Mouse (Mus musculus) midbrain, embryonic 16.5 days (tissue): ENCODE measurements around the gene Smad9. TPM values are rescaled to one million over a fixed set of nuclear protein-coding genes. Genes with fewer than 3 reads are reported as not detected.

Experiments
- ATAC-seq: fragments of 200-750 bp; cut with Nextera tagmentation; 2 replicates; pipeline ENCODE4 v1.8.0; 2017; ENCODE audit warnings: moderate TSS enrichment
- H3K27ac ChIP-seq: fragments of 300-500 bp; sonication (generic); 2 replicates; pipeline ENCODE4 v1.5.1; 2014; ENCODE audit warnings: mild to moderate bottlenecking, low read length, mixed read lengths
- H3K27me3 ChIP-seq: fragments of 300-500 bp; sonication (generic); 2 replicates; pipeline ENCODE4 v1.6.1; 2014; ENCODE audit warnings: low read depth, low read length, mixed read lengths; ENCODE audit not compliant: control insufficient read depth, insufficient read depth
- H3K36me3 ChIP-seq: fragments of 300-500 bp; sonication (generic); 2 replicates; pipeline ENCODE4 v1.6.1; 2014; ENCODE audit warnings: mild to moderate bottlenecking, low read length, moderate library complexity, mixed read lengths; ENCODE audit not compliant: control insufficient read depth, insufficient read depth
- H3K4me1 ChIP-seq: fragments of 300-500 bp; sonication (generic); 2 replicates; pipeline ENCODE4 v1.6.1; 2014; ENCODE audit warnings: mild to moderate bottlenecking, low read length, mixed read lengths; ENCODE audit not compliant: control insufficient read depth, insufficient read depth
- H3K4me2 ChIP-seq: fragments of 300-500 bp; sonication (generic); 2 replicates; pipeline ENCODE4 v1.6.1; 2014; ENCODE audit warnings: mild to moderate bottlenecking, low read length, mixed read lengths
- H3K4me3 ChIP-seq: fragments of 300-500 bp; sonication (generic); 2 replicates; pipeline ENCODE4 v1.5.1; 2014; ENCODE audit warnings: low read depth, mild to moderate bottlenecking, low read length, moderate library complexity, mixed read lengths
- H3K9ac ChIP-seq: fragments of 300-500 bp; sonication (generic); 2 replicates; pipeline ENCODE4 v1.6.1; 2014; ENCODE audit warnings: low read depth, low read length, mixed read lengths
- H3K9me3 ChIP-seq: fragments of 300-500 bp; sonication (generic); replicated peaks from 2 replicates; pipeline ENCODE4 v1.6.1; 2014; ENCODE audit warnings: mild to moderate bottlenecking, low read length, mixed read lengths; ENCODE audit not compliant: control insufficient read depth, poor library complexity, severe bottlenecking
- WGBS: fragments of 180-500 bp; shearing (Covaris S2); extraction: QIAGEN DNeasy Blood & Tissue Kit; methylation state at CpG from one replicate; pipeline ENCODE4 v1.1.7; 2014; 5-methylcytosine and 5-hydroxymethylcytosine counted together
- polyA plus RNA-seq: library from polyadenylated mRNA; unstranded; fragments of >200 nt; fragmentation: Nextera tagmentation; extraction: Ambion mirVana; gene quantifications from 2 replicates; pipeline ENCODE4 v1.2.1, GENCODE M21; 2015

Smad9 gene
- polyA plus RNA-seq, 1 experiment from 2014 or later = 0.55 TPM

DNA sequence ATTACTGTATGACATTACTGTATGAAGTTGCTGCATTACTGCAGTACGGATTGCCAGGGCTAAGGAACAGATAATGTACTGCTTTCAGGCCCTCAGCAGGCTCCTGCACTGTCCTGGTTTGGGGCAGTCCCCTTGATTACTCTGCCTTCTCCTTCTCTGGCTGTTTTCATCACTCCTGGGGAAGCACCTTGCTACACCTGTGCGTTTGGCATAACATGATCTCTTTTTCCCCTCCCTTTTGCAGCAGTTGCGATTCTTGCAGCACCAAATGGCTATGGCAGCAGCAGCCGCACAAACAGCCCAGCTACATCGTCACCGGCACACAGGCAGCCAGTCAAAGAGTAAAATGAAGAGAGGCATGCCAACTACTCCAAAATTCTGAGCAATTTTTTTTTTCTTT lies 27.3 kb upstream of the Smad9 start:
- Histone ChIP-seq H3K4me2 (no peak overlapping the region), H3K36me3 (peaks cover 25% of the 10 kb centered on the region), H3K4me3 (no peak overlapping the region), H3K27me3 (no peaks in the 10 kb centered on the region), H3K4me1 (no peaks in the 10 kb centered on the region), H3K9ac (no peak overlapping the region), H3K9me3 (no peaks in the 10 kb centered on the region), H3K27ac (no peak overlapping the region)
- WGBS = 99% methylated on average over 6 of the region's 6 CpGs
- ATAC-seq = no peak

- Histone ChIP-seq H3K27me3 (no peaks in the 10 kb centered on the region), H3K4me1 (peaks cover 13% of the 10 kb centered on the region), H3K4me2 (no peak overlapping the region), H3K4me3 (no peak overlapping the region), H3K9ac (no peak overlapping the region), H3K27ac (no peak overlapping the region), H3K9me3 (no peaks in the 10 kb centered on the region), H3K36me3 (peaks cover 25% of the 10 kb centered on the region)
- 90% methylated on average over 8 of the region's 8 CpGs for WGBS
- ATAC-seq = no peak
Measured at GRCm38 (mm10) chr3:54731626-54732150, 23.7 kb upstream of the Smad9 start.

- Histone ChIP-seq H3K27ac (no peak overlapping the region), H3K9ac (no peak overlapping the region), H3K9me3 (no peaks in the 10 kb centered on the region), H3K36me3 (peaks cover 21% of the 10 kb centered on the region), H3K4me3 (no peak overlapping the region), H3K4me1 (peaks cover 13% of the 10 kb centered on the region), H3K27me3 (no peaks in the 10 kb centered on the region), H3K4me2 (no peak overlapping the region)
- no peak for ATAC-seq
- 95% methylated on average over 4 of the region's 4 CpGs for WGBS
Measured at GRCm38 (mm10) chr3:54732371-54732770, 23.0 kb upstream of the Smad9 start.

- Histone ChIP-seq H3K4me3 (peak overlapping the region; percentile 89), H3K9ac (peak overlapping the region; percentile 99), H3K4me2 (peak overlapping the region; percentile 90), H3K36me3 (peaks cover 12% of the 10 kb centered on the region), H3K4me1 (peaks cover 13% of the 10 kb centered on the region), H3K27ac (peak overlapping the region; percentile 98), H3K27me3 (no peaks in the 10 kb centered on the region), H3K9me3 (no peaks in the 10 kb centered on the region)
- ATAC-seq = peak; percentile 96
- WGBS = under 1% methylated on average over 84 of the region's 84 CpGs
Measured at GRCm38 (mm10) chr3:54734411-54735246, 20.8 kb upstream of the Smad9 start.

DNA sequence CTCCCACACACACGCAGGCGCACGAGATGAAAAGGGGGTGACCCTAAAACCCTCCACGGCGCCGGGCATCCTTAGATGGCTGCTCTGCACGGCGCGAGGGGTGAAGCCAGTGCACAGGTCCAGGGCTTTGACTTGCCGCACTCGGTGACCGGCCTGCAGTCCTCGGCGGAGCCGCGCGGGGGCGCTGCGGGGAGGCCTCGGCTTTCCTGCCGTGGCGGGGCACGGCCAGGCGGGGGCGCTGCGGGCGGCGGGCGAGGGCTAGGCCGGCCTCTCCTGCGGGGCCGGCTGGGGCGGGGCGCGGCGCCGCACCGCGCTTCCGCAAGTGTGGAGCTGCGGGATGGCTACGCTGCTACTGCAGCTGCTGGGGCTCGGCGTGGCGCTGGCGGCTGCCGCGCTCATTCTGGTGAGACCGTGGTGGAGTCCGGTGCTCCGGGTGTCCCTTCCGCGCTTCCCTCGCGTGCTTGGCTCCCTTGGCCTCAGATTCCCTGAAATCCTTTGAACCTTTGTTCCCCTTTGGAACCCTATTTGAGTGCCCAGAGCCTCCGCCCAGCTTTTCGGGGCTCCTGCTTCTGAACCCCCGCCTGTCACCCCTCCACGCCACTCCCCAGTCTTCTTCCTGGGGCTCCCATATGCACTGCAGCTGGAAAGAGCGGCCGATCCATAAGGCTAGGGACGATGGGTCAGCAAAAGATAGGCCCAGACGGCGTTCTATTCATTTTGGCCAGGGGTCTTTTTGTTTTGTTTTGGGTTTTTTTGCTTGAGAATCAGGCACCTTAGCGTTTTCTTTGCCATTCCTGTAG lies 19.9 kb upstream of the Smad9 start, which contains the start of the genes Exosc8 and Alg5:
Gene Exosc8 (minus strand): TSS at position 147 of the 800 bp plus-strand sequence.
Gene Alg5 (plus strand): TSS at position 293 of the 800 bp plus-strand sequence.
- peak within 1 kb of the TSS; percentile 90 for H3K4me2 ChIP-seq
- peaks cover 6% of the 10 kb centered on the region; the same call in 1 of the 2 replicates for H3K36me3 ChIP-seq
- peak within 1 kb of the TSS; percentile 98 for H3K27ac ChIP-seq
- H3K9ac ChIP-seq = peak within 1 kb of the TSS; percentile 99
- no peaks in the 10 kb centered on the region for H3K9me3 ChIP-seq
- no peaks in the 10 kb centered on the region for H3K27me3 ChIP-seq
- peak within 1 kb of the TSS; percentile 89 for H3K4me3 ChIP-seq
- H3K4me1 ChIP-seq = peaks cover 13% of the 10 kb centered on the region
- ATAC-seq = peak; percentile 95
- under 1% methylated on average over 63 of the region's 65 CpGs for WGBS

DNA sequence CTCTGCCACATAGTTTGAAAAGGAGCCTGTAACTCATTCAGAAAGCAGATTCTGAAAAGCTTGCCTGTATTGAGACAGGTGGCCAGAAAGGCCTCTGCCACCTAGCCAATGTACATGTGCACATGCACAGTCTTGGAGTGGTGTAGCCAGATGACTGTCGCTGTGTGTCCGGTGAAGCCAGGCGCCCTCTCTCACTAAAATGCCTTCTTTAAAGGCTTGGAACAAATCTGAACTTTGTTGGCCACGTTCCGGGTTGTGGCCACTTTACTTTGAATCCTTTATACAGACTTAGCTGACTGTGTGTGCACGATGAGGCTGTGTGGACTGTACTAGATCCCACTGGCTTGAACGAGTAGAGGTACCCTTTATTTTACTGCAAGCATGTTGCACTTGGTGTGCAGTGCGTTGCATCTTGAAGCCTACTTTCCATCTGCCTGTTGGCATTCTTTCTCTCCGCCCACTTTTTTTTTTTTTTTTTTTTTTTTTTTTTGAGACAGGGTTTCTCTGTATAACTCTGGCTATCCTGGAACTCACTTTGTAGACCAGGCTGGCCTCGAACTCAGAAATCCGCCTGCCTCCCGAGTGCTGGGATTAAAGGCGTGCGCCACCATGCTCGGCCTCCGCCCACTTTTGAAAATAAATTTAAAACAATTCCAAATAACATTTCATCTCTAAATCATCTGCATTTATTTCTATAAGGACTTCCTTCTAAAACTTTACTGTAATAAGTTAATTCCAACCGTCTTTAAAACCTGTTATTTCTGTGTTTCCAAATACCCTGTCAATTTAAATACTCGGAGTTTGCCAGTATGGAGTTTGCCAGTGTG lies 19.1 kb upstream of the Smad9 start:
- no peak for ATAC-seq
- Histone ChIP-seq H3K9ac (peak overlapping the region; percentile 99), H3K4me2 (peak overlapping the region; percentile 90), H3K36me3 (peaks cover 8% of the 10 kb centered on the region), H3K27me3 (no peaks in the 10 kb centered on the region), H3K27ac (peak overlapping the region; percentile 98), H3K4me1 (peaks cover 13% of the 10 kb centered on the region), H3K9me3 (no peaks in the 10 kb centered on the region), H3K4me3 (peak overlapping the region; percentile 89)
- 54% methylated on average over 18 of the region's 18 CpGs for WGBS

GRCm38 (mm10) chr3:54737317-54737716 lies 18.1 kb upstream of the Smad9 start:
- 98% methylated on average over 8 of the region's 8 CpGs for WGBS
- ATAC-seq = no peak
- Histone ChIP-seq H3K27me3 (no peaks in the 10 kb centered on the region), H3K4me3 (no peak overlapping the region), H3K4me2 (no peak overlapping the region), H3K9ac (no peak overlapping the region), H3K27ac (no peak overlapping the region), H3K4me1 (peaks cover 13% of the 10 kb centered on the region), H3K9me3 (no peaks in the 10 kb centered on the region), H3K36me3 (peaks cover 16% of the 10 kb centered on the region)

DNA sequence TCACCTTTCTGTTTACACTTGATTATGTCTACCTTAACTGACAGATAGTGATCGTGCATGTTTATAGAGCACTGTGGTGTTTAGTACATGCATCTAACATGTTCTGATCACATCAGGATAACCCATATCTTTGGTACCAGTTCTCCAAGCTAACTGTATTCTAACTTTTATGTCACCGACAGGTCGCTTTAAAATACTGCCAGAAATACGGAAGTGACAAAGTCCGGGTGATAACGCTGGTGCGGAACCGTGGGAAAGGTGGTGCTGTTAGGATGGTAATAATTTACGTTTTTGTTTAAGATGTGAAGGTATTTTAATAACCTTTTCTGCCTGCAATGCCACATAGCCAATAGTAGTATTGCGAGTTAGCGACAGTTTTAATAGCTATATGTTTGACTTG lies 13.4 kb upstream of the Smad9 start:
- no peaks in the 10 kb centered on the region for H3K4me1 ChIP-seq
- no peak for ATAC-seq
- H3K4me3 ChIP-seq = no peak overlapping the region
- H3K27me3 ChIP-seq = no peaks in the 10 kb centered on the region
- H3K9ac ChIP-seq = no peak overlapping the region
- peaks cover 51% of the 10 kb centered on the region for H3K36me3 ChIP-seq
- WGBS = 98% methylated on average over 11 of the region's 11 CpGs
- H3K9me3 ChIP-seq = no peaks in the 10 kb centered on the region
- H3K27ac ChIP-seq = no peak overlapping the region
- no peak overlapping the region for H3K4me2 ChIP-seq
